Mouse (Mus musculus): Measurements from ENCODE around the gene Tbx20. TPM values are rescaled to one million over a fixed set of nuclear protein-coding genes. Genes with fewer than 3 reads are reported as not detected.

The Tbx20 gene
- polyA plus RNA-seq, 1 experiment from 2014 or later, result 3.4 TPM

DNA sequence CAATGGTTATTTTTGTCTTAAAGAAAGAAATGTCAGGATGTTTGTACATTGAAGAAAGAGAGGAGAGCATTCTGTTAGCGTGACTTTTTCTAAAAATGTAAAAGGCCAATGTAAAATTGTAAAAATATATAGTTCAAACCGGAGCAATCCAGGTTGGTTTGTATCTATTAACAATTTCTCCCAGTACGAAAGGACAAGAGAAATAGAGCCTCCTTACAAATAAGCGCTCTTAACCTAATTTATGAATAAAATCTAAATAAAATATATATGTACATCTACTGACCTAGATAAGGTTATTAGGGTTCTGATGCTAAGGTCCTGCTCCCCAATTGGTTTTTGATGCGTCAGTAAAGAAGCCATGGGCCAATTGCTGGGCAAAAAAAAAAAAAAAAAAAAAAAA is 29.1 kb downstream of the Tbx20 start:
- Histone ChIP-seq H3K4me3 (ENCODE audit: low read depth, low read length) (no peak overlapping the region), H3K9ac (ENCODE audit: low read depth, low read length) (no peak overlapping the region), H3K27me3 (replicated peaks; ENCODE audit: control insufficient read depth, insufficient read depth, low read length) (no peaks in the 10 kb centered on the region), H3K36me3 (ENCODE audit: control insufficient read depth, insufficient read depth, low read length) (no peaks in the 10 kb centered on the region), H3K9me3 (ENCODE audit: control insufficient read depth, low read length) (no peaks in the 10 kb centered on the region), H3K27ac (ENCODE audit: low read depth, low read length) (no peak overlapping the region), H3K4me1 (replicated peaks; ENCODE audit: control insufficient read depth, insufficient read depth, low read length) (no peaks in the 10 kb centered on the region), H3K4me2 (no peak overlapping the region)
- no peak for DNase-seq (ENCODE audit: low spot score)
- WGBS, result 86% methylated on average over 5 of the region's 5 CpGs
- no peak for ATAC-seq (replicated peaks; ENCODE audit: low FRiP score)

DNA sequence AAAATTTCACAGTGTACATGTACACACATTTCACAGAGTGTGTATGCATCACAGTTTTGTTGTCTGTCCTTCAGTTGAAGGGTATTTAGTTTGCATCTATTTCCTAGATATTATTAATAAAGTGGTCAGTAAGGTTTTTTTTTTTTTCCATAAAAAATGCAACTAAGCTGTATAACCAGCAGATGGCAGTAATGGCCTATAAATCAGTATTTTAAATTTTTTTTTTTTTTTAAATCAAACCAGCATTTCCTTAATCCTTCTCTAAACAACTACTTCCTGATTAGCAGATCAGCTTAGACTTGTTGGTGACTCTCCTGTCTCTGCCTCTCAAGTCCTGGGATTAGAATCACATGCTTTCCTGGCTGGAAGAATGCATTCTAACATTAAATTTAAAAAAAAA is 72.9 kb downstream of the Tbx20 start:
- no peak for DNase-seq (ENCODE audit: low spot score)

DNA sequence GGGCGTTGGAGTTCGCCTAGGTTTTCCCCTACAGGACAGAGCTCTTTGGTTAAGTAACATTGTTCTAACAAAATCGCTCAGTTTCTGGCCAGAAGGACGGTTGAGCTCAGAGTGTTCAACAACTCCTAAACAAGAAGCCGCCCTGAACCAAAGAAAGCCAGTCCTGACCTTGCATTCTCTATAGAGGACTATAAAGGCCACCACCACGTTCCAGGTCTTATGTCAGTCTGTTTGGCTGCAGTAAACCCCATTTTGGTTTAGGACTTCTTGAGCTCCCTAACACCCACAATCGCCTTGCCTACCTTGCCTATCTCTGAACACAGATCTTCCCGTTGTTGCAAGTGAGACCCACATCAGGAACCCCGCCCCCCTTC is 77.7 kb downstream of the Tbx20 start:
- Histone ChIP-seq H3K4me2 (peak overlapping the region; percentile 71), H3K9ac (ENCODE audit: low read depth, low read length) (no peak overlapping the region), H3K36me3 (ENCODE audit: control insufficient read depth, insufficient read depth, low read length) (no peaks in the 10 kb centered on the region), H3K27me3 (replicated peaks; ENCODE audit: control insufficient read depth, insufficient read depth, low read length) (peaks cover 5% of the 10 kb centered on the region; the same call in 1 of the 2 replicates), H3K4me3 (ENCODE audit: low read depth, low read length) (peak overlapping the region; percentile 44), H3K27ac (ENCODE audit: low read depth, low read length) (no peak overlapping the region), H3K9me3 (ENCODE audit: control insufficient read depth, low read length) (no peaks in the 10 kb centered on the region), H3K4me1 (replicated peaks; ENCODE audit: control insufficient read depth, insufficient read depth, low read length) (no peaks in the 10 kb centered on the region)
- peak; percentile 43 for DNase-seq (ENCODE audit: low spot score)
- ATAC-seq (replicated peaks; ENCODE audit: low FRiP score), result no peak
- WGBS, result 11% methylated on average over 9 of the region's 9 CpGs

More for the DNA sequence above, 72.9 kb downstream of the Tbx20 start:
- no peak for ATAC-seq (replicated peaks; ENCODE audit: low FRiP score)
- no peaks in the 10 kb centered on the region for H3K27me3 ChIP-seq (replicated peaks; ENCODE audit: control insufficient read depth, insufficient read depth, low read length)
- no peaks in the 10 kb centered on the region for H3K4me1 ChIP-seq (replicated peaks; ENCODE audit: control insufficient read depth, insufficient read depth, low read length)
- H3K4me2 ChIP-seq, result no peak overlapping the region
- no peaks in the 10 kb centered on the region for H3K9me3 ChIP-seq (ENCODE audit: control insufficient read depth, low read length)
- H3K27ac ChIP-seq (ENCODE audit: low read depth, low read length), result no peak overlapping the region
- H3K9ac ChIP-seq (ENCODE audit: low read depth, low read length), result no peak overlapping the region
- no peaks in the 10 kb centered on the region for H3K36me3 ChIP-seq (ENCODE audit: control insufficient read depth, insufficient read depth, low read length)
- H3K4me3 ChIP-seq (ENCODE audit: low read depth, low read length), result no peak overlapping the region

DNA sequence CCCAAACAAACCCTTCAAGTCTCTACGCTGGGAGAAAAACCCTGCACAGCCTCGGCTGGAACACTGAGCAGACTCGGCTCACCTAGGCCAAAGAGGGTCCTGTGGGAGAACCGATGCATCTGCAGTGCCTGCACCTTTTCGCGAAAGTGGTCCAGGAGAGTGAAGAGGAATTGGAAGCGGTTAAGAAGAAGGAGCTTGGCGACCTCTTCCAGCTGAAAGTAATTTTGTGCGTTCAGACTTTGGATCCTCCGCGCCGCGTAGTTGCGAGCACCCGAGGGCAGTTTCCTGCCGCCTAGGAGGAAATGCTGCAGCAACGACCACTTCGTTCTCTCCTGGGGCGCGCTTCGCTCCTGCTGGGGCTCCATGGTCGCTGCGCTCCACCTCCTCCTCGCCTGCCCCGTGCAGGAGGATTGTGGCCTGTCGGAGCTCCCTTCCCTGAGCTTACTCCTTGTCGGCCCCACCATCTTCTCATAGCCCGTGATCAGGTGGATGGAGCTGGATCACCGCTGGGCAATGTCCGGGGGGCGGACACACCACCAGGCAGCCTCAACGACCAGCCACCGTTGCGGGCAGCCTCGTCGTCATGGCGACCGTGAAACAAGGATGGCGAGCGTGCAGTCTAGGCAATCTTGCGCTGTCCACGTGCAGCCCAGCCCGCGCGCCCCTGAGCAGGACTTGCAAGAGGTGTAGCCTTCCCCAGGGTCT is 78.3 kb downstream of the Tbx20 start, which contains the start of gene Dpy19l2:
TSS of gene Dpy19l2 (minus strand) at position 594 of the 705 bp plus-strand sequence.
- Histone ChIP-seq H3K27me3 (replicated peaks; ENCODE audit: control insufficient read depth, insufficient read depth, low read length) (peaks cover 5% of the 10 kb centered on the region; the same call in 1 of the 2 replicates), H3K27ac (ENCODE audit: low read depth, low read length) (no peak within 1 kb of the TSS), H3K36me3 (ENCODE audit: control insufficient read depth, insufficient read depth, low read length) (no peaks in the 10 kb centered on the region), H3K9me3 (ENCODE audit: control insufficient read depth, low read length) (no peaks in the 10 kb centered on the region), H3K4me1 (replicated peaks; ENCODE audit: control insufficient read depth, insufficient read depth, low read length) (no peaks in the 10 kb centered on the region), H3K9ac (ENCODE audit: low read depth, low read length) (0 out of 2 replicates have a peak within 1 kb of the TSS, but pooled peaks have one; percentile 4), H3K4me3 (ENCODE audit: low read depth, low read length) (peak within 1 kb of the TSS; percentile 44), H3K4me2 (peak within 1 kb of the TSS; percentile 71)
- WGBS, result 2% methylated on average over 45 of the region's 45 CpGs
- DNase-seq (ENCODE audit: low spot score) (no peak), ATAC-seq (replicated peaks; ENCODE audit: low FRiP score) (peak; percentile 39; the same call in 1 of the 2 replicates)

Other genes starting within 250 kb of the Tbx20 start
- not detected in 2 replicates for gene Cypt4, start 149.1 kb downstream of the Tbx20 start, polyA plus RNA-seq (2014; fragmentation: Nextera tagmentation; extraction: Ambion mirVana)
- gene Dpy19l2, start 78.0 kb downstream of the Tbx20 start, polyA plus RNA-seq (2014; fragmentation: Nextera tagmentation; extraction: Ambion mirVana), result 0.08 TPM in 2 replicates

Measured in liver, embryonic 11.5 days (tissue).